Mouse (Mus musculus) retina, adult 2 months (tissue): ENCODE measurements at regions not wholly inside any gene's neighbourhood (a gene's known extent, or its start where the extent isn't known, plus 50 kb on each side); places are given as distances from the start of the nearest gene placed in this dataset.
A peak's percentile ranks its signal among the peaks of the same experiment; 100 is the strongest.

Experiments used
- DNase-seq: peaks from one replicate; pipeline ENCODE4 v3.0.0-alpha.2; 2012; ENCODE audit warnings: low read depth, low spot score

GRCm38 (mm10) chr1:71472691-71473090 lies 58.0 kb upstream of the Abca12 start:
- no peak for DNase-seq

- DNase-seq: no peak
Observed at GRCm38 (mm10) chr1:71483149-71483548, 68.4 kb upstream of the Abca12 start.

DNA sequence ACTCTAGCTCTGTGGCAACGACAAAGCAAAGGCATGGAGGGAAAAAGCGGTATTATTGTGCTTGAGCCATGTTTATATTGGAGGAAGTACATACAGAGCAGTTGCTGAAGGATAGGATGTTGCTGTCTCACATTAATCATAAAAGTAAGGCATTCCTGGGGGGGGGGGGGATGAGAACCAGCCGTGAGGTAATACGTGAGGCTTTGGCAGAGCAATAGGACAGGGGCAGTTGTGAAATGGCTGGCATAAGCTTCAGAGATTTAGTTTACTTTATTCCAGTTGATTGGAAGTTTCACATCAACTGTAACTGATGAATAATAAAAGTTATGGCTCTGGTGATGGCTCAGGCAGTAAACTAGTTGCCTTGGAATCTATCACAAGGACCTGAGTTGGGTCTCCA lies 62.4 kb upstream of the Atic start:
- DNase-seq: no peak

- peak; percentile 11 for DNase-seq
Observed at GRCm38 (mm10) chr1:71505898-71506297, 51.1 kb upstream of the Atic start.

DNA sequence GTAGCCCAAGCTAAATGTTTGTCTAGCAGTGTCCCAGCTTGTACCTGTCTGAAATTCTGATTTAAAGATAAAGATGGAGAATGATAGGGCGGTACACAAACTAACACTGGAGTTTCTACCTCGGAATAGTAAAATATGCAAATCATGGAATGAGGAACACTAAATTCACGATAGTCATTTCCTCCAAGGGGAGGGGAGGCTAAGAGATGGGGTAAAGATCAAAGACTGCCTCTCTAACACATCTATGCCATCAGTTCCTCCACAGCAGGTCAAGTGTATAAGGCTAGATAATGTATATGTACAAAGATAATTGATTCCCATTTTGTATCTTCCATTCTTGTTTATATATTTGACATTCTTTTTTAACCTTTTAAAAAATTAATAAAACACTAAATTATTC lies 50.4 kb upstream of the Atic start:
- DNase-seq: no peak
